Mouse (Mus musculus) midbrain, embryonic 16.5 days (tissue): ENCODE data around the gene Aqp1. TPM values are rescaled to one million over a fixed set of nuclear protein-coding genes. Genes with fewer than 3 reads are reported as not detected.

Source experiments
- ATAC-seq: fragments of 200-750 bp; cut with Nextera tagmentation; 2 replicates; pipeline ENCODE4 v1.8.0; 2017; ENCODE audit warnings: moderate TSS enrichment
- H3K27ac ChIP-seq: fragments of 300-500 bp; sonication (generic); 2 replicates; pipeline ENCODE4 v1.5.1; 2014; ENCODE audit warnings: mild to moderate bottlenecking, low read length, mixed read lengths
- H3K27me3 ChIP-seq: fragments of 300-500 bp; sonication (generic); 2 replicates; pipeline ENCODE4 v1.6.1; 2014; ENCODE audit warnings: low read depth, low read length, mixed read lengths; ENCODE audit not compliant: control insufficient read depth, insufficient read depth
- H3K36me3 ChIP-seq: fragments of 300-500 bp; sonication (generic); 2 replicates; pipeline ENCODE4 v1.6.1; 2014; ENCODE audit warnings: mild to moderate bottlenecking, low read length, moderate library complexity, mixed read lengths; ENCODE audit not compliant: control insufficient read depth, insufficient read depth
- H3K4me1 ChIP-seq: fragments of 300-500 bp; sonication (generic); 2 replicates; pipeline ENCODE4 v1.6.1; 2014; ENCODE audit warnings: mild to moderate bottlenecking, low read length, mixed read lengths; ENCODE audit not compliant: control insufficient read depth, insufficient read depth
- H3K4me2 ChIP-seq: fragments of 300-500 bp; sonication (generic); 2 replicates; pipeline ENCODE4 v1.6.1; 2014; ENCODE audit warnings: mild to moderate bottlenecking, low read length, mixed read lengths
- H3K4me3 ChIP-seq: fragments of 300-500 bp; sonication (generic); 2 replicates; pipeline ENCODE4 v1.5.1; 2014; ENCODE audit warnings: low read depth, mild to moderate bottlenecking, low read length, moderate library complexity, mixed read lengths
- H3K9ac ChIP-seq: fragments of 300-500 bp; sonication (generic); 2 replicates; pipeline ENCODE4 v1.6.1; 2014; ENCODE audit warnings: low read depth, low read length, mixed read lengths
- H3K9me3 ChIP-seq: fragments of 300-500 bp; sonication (generic); replicated peaks from 2 replicates; pipeline ENCODE4 v1.6.1; 2014; ENCODE audit warnings: mild to moderate bottlenecking, low read length, mixed read lengths; ENCODE audit not compliant: control insufficient read depth, poor library complexity, severe bottlenecking
- WGBS: fragments of 180-500 bp; shearing (Covaris S2); extraction: QIAGEN DNeasy Blood & Tissue Kit; methylation state at CpG from one replicate; pipeline ENCODE4 v1.1.7; 2014; 5-methylcytosine and 5-hydroxymethylcytosine counted together
- polyA plus RNA-seq: library from polyadenylated mRNA; unstranded; fragments of >200 nt; fragmentation: Nextera tagmentation; extraction: Ambion mirVana; gene quantifications from 2 replicates; pipeline ENCODE4 v1.2.1, GENCODE M21; 2015

Aqp1 gene
- polyA plus RNA-seq, 1 experiment from 2014 or later = 4.8 TPM

DNA sequence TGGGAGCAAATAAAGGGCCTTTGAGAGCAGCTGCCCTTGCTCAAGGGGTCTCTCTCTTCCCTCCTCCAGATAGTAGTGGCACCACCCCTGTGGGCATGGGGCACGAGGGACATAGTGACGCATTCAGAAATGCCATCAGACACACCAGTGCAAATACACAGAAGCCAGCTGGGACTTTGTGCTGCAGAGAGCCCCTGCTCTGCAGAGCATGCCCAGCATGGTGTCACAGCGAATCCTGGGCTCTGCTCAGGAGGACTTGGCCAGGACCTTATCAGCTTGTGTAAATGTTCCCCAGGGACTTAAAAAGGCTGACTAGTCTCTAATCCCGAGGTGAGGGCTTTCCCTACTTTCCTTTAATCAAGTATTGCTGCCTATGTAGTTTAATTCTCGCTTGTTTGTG, 5.5 kb downstream of the Aqp1 start:
- Histone ChIP-seq H3K27me3 (no peaks in the 10 kb centered on the region), H3K9ac (no peak overlapping the region), H3K4me2 (no peak overlapping the region), H3K4me3 (no peak overlapping the region), H3K36me3 (no peaks in the 10 kb centered on the region), H3K4me1 (peaks cover 4% of the 10 kb centered on the region; the same call in 1 of the 2 replicates), H3K9me3 (no peaks in the 10 kb centered on the region), H3K27ac (no peak overlapping the region)
- ATAC-seq = 0 out of 2 replicates have a peak, but pooled peaks have one; percentile 16
- 18% methylated on average over 5 of the region's 5 CpGs for WGBS

DNA sequence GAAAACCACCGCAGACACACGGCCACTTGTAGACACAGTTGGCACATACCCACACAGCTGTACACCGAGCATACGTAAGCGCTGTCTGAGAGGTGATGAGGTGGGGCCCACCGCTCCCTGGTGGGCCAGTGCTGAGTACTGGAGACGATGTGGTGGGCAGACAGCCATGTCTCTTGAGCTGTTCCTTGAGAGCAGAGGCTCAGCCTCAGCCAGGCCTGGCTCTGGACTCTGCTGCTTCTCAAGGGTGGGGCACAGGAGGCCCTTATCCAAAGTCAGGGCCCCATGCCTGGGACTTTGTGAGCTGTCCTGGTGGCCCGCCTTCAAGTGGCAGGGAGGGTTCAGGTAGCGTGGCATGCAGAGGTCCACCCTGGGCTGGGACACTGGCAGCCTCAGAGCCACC, 6.1 kb downstream of the Aqp1 start:
- Histone ChIP-seq H3K4me3 (no peak overlapping the region), H3K4me1 (peaks cover 4% of the 10 kb centered on the region; the same call in 1 of the 2 replicates), H3K4me2 (no peak overlapping the region), H3K27me3 (no peaks in the 10 kb centered on the region), H3K9ac (no peak overlapping the region), H3K9me3 (no peaks in the 10 kb centered on the region), H3K36me3 (no peaks in the 10 kb centered on the region), H3K27ac (no peak overlapping the region)
- 74% methylated on average over 9 of the region's 9 CpGs for WGBS
- peak; percentile 50; the same call in 1 of the 2 replicates for ATAC-seq

DNA sequence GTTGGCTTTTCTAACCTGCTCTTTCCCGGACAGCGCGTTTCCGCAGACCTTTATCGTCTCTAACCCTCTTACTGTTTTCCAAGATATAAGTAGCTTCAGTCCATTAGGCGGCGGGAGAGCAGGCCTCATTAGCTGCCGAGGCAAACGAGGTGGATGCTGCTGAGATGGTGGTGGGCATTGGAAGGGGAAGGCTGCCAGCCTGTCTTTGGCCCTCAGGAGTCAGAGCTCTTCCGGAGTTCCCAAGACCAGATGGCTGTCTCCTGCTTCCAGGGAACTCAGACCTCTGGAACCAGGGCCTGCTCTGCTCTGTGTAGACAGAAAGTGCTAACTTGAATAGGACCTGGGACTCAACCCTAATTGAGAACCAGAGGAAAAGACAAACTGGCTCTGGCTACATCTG, 7.2 kb downstream of the Aqp1 start:
- no peak overlapping the region for H3K9ac ChIP-seq
- H3K36me3 ChIP-seq = no peaks in the 10 kb centered on the region
- H3K27ac ChIP-seq = no peak overlapping the region
- peaks cover 4% of the 10 kb centered on the region; the same call in 1 of the 2 replicates for H3K4me1 ChIP-seq
- H3K4me3 ChIP-seq = no peak overlapping the region
- no peaks in the 10 kb centered on the region for H3K27me3 ChIP-seq
- no peak for ATAC-seq
- no peak overlapping the region for H3K4me2 ChIP-seq
- 82% methylated on average over 10 of the region's 10 CpGs for WGBS
- no peaks in the 10 kb centered on the region for H3K9me3 ChIP-seq

DNA sequence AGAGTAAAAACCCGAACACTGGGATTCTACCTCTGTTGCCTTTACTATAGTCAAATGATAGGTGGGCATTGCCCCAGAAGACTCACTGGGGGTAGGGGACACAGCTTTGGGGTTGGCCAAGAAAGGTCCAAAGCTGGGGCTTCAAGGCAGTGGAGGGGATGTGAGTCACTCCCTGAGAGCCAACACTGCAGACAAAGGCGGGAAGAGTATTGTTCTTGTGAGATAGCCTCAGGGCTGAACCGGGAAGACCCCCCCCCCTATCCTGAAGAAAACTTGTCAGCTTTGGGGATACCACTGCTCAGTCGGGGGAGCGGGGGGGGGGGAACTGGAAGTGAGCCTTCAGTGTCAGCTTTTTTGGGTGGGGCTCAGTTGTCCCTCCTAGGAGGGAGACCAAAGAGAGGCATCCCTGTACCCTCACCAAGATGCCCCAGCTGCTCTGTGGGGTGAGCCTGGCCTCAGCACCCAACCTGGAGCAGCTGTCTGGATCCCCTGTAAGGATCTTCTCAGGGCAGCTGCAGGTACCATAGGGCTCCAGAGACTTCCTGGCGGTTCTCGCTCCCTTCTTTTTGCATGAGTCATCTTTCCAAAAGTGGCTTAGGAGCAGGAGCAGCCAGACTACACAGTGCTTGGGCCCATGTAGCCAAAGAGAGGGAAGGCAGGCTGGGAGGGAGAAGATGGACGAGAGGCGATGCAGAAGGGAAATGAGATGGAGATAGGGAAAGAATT, 8.2 kb downstream of the Aqp1 start:
- Histone ChIP-seq H3K9me3 (no peaks in the 10 kb centered on the region), H3K27ac (no peak overlapping the region), H3K4me3 (no peak overlapping the region), H3K36me3 (no peaks in the 10 kb centered on the region), H3K27me3 (no peaks in the 10 kb centered on the region), H3K4me1 (peaks cover 4% of the 10 kb centered on the region; the same call in 1 of the 2 replicates), H3K4me2 (no peak overlapping the region), H3K9ac (no peak overlapping the region)
- WGBS = 90% methylated on average over 9 of the region's 9 CpGs
- no peak for ATAC-seq

GRCm38 (mm10) chr6:55345264-55345663, 9.0 kb downstream of the Aqp1 start:
- 91% methylated on average over 10 of the region's 10 CpGs for WGBS
- H3K4me1 ChIP-seq = peaks cover 4% of the 10 kb centered on the region; the same call in 1 of the 2 replicates
- no peak overlapping the region for H3K4me3 ChIP-seq
- no peak overlapping the region for H3K9ac ChIP-seq
- ATAC-seq = no peak
- no peaks in the 10 kb centered on the region for H3K9me3 ChIP-seq
- H3K36me3 ChIP-seq = no peaks in the 10 kb centered on the region
- H3K4me2 ChIP-seq = no peak overlapping the region
- no peak overlapping the region for H3K27ac ChIP-seq
- H3K27me3 ChIP-seq = no peaks in the 10 kb centered on the region

- H3K27me3 ChIP-seq = no peaks in the 10 kb centered on the region
- H3K4me3 ChIP-seq = no peak overlapping the region
- H3K36me3 ChIP-seq = no peaks in the 10 kb centered on the region
- WGBS = 90% methylated on average over 7 of the region's 7 CpGs
- no peak overlapping the region for H3K27ac ChIP-seq
- no peaks in the 10 kb centered on the region for H3K9me3 ChIP-seq
- peaks cover 2% of the 10 kb centered on the region; the same call in 1 of the 2 replicates for H3K4me1 ChIP-seq
- H3K9ac ChIP-seq = no peak overlapping the region
- no peak overlapping the region for H3K4me2 ChIP-seq
- no peak for ATAC-seq
Measured at GRCm38 (mm10) chr6:55346491-55346890, 10.3 kb downstream of the Aqp1 start.

GRCm38 (mm10) chr6:55347711-55348571, 11.7 kb downstream of the Aqp1 start:
- H3K9me3 ChIP-seq = no peaks in the 10 kb centered on the region
- no peak for ATAC-seq
- no peak overlapping the region for H3K9ac ChIP-seq
- H3K36me3 ChIP-seq = no peaks in the 10 kb centered on the region
- H3K27me3 ChIP-seq = no peaks in the 10 kb centered on the region
- H3K27ac ChIP-seq = no peak overlapping the region
- 84% methylated on average over 5 of the region's 5 CpGs for WGBS
- H3K4me1 ChIP-seq = no peaks in the 10 kb centered on the region
- H3K4me3 ChIP-seq = no peak overlapping the region
- no peak overlapping the region for H3K4me2 ChIP-seq

DNA sequence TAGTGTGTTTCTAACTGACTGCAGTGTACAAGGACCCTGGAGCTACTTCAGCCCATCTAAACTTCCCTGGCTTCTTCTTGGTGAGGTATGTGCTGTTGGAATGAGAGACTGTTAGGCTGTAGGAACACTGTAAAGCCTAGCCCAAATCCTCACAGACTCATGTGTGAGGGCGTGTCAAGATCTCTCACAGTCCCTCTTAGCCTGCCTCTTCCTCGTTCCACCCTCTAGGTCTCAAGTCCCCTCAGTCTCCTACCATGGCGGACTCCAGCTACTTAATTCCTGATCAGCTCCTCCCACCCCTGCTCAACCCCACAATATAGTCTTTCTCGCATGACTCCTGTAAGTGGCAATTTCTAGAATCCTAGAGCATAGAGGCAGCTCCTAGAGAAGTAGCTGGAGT, 13.0 kb downstream of the Aqp1 start:
- H3K27ac ChIP-seq = no peak overlapping the region
- H3K4me2 ChIP-seq = no peak overlapping the region
- ATAC-seq = no peak
- H3K9ac ChIP-seq = no peak overlapping the region
- H3K4me3 ChIP-seq = no peak overlapping the region
- WGBS = 78% methylated on average over 4 of the region's 4 CpGs
- H3K4me1 ChIP-seq = no peaks in the 10 kb centered on the region
- H3K36me3 ChIP-seq = no peaks in the 10 kb centered on the region
- H3K9me3 ChIP-seq = no peaks in the 10 kb centered on the region
- H3K27me3 ChIP-seq = no peaks in the 10 kb centered on the region
